Mouse (Mus musculus): Measurements from ENCODE around the gene Izumo1r. TPM values are rescaled to one million over a fixed set of nuclear protein-coding genes. Genes with fewer than 3 reads are reported as not detected.

The Izumo1r gene
- not detected in 2 replicates for polyA plus RNA-seq (2012; ENCODE audit: insufficient read depth, insufficient read length, missing spikeins)

GRCm38 (mm10) chr9:14903581-14904378, at the start of gene Izumo1r:
Gene Izumo1r (minus strand): TSS chr9:14903949.
- Histone ChIP-seq H3K4me1 (ENCODE audit: control insufficient read depth, insufficient read depth, insufficient read length, low read length) (no peaks in the 10 kb centered on the region; the same call in 1 of the 2 replicates), H3K4me3 (ENCODE audit: insufficient read depth, low read depth, low read length) (no peak within 1 kb of the TSS), H3K27ac (replicated peaks; ENCODE audit: low read depth, low read length) (no peak within 1 kb of the TSS)

DNA sequence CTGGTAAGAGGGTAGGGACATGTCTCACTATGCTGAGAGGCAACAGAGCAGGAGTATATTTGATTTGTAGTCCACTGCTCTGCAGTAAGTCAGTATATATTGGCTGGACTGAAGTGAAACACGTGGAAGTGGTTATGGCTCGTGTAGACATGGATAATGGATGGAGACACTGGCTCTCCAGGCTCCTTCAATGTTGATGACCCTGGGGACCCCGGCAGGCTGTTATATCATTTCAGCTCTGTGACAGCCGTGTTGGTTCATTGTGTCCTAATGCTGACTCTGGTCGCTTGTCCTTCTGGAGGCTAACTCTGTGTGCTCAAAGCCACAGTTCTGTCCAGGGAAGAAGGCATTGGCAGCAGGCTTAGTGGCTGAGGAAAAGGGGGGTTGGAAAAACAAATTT, 47.3 kb upstream of the Izumo1r start:
- no peak overlapping the region for H3K27ac ChIP-seq (replicated peaks; ENCODE audit: low read depth, low read length)
- no peaks in the 10 kb centered on the region for H3K4me1 ChIP-seq (ENCODE audit: control insufficient read depth, insufficient read depth, insufficient read length, low read length)
- no peak overlapping the region for H3K4me3 ChIP-seq (ENCODE audit: insufficient read depth, low read depth, low read length)

GRCm38 (mm10) chr9:14948843-14949242, 45.1 kb upstream of the Izumo1r start:
- H3K4me1 ChIP-seq (ENCODE audit: control insufficient read depth, insufficient read depth, insufficient read length, low read length) = no peaks in the 10 kb centered on the region
- H3K4me3 ChIP-seq (ENCODE audit: insufficient read depth, low read depth, low read length) = no peak overlapping the region
- no peak overlapping the region for H3K27ac ChIP-seq (replicated peaks; ENCODE audit: low read depth, low read length)

- no peak overlapping the region for H3K4me3 ChIP-seq (ENCODE audit: insufficient read depth, low read depth, low read length)
- no peak overlapping the region for H3K27ac ChIP-seq (replicated peaks; ENCODE audit: low read depth, low read length)
- no peaks in the 10 kb centered on the region for H3K4me1 ChIP-seq (ENCODE audit: control insufficient read depth, insufficient read depth, insufficient read length, low read length)
Measured at GRCm38 (mm10) chr9:14946677-14947076, 42.9 kb upstream of the Izumo1r start.

DNA sequence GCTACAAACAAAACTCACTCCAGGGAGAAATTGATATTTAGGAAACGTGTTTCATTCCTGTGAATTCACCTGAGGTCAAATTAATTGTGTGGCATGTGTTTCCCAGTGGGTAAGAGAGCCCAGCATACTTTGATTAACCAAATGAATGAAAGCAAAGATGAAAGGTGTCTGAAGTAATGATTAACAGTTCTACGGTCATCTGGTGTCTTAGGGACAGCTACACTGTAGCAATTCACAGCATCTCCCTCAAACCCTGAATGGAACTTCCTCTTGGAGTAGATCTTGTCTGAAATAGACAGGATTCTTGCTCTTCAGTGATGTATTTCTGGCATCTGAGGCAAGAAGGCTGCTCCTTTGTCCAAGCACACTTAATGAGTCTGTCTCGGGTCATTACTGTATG, 42.2 kb upstream of the Izumo1r start:
- Histone ChIP-seq H3K4me1 (ENCODE audit: control insufficient read depth, insufficient read depth, insufficient read length, low read length) (no peaks in the 10 kb centered on the region), H3K4me3 (ENCODE audit: insufficient read depth, low read depth, low read length) (no peak overlapping the region), H3K27ac (replicated peaks; ENCODE audit: low read depth, low read length) (no peak overlapping the region)

GRCm38 (mm10) chr9:14942143-14942720, 38.5 kb upstream of the Izumo1r start:
- no peak overlapping the region for H3K4me3 ChIP-seq (ENCODE audit: insufficient read depth, low read depth, low read length)
- no peaks in the 10 kb centered on the region for H3K4me1 ChIP-seq (ENCODE audit: control insufficient read depth, insufficient read depth, insufficient read length, low read length)
- no peak overlapping the region for H3K27ac ChIP-seq (replicated peaks; ENCODE audit: low read depth, low read length)

GRCm38 (mm10) chr9:14939610-14940009, 35.9 kb upstream of the Izumo1r start:
- H3K27ac ChIP-seq (replicated peaks; ENCODE audit: low read depth, low read length) = no peak overlapping the region
- H3K4me1 ChIP-seq (ENCODE audit: control insufficient read depth, insufficient read depth, insufficient read length, low read length) = no peaks in the 10 kb centered on the region
- no peak overlapping the region for H3K4me3 ChIP-seq (ENCODE audit: insufficient read depth, low read depth, low read length)

DNA sequence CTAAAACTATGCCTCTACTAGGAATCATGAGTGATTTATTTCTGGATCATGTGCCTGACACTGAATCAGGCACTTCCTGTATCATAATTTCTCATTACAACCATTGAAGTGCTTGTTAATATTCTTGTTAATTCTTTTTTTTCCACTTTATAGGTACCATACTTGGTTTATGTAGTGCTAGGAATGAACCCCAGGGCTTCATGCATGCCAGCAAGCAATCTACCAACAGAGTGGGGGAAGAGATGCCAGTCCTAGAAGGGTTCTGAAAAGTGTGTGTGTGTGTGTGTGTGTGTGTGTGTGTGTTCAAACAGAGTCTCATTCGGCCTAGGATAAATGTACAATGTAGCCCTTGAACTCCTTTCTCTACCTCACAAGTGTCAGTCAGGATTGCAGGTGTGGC, 33.6 kb upstream of the Izumo1r start:
- H3K4me1 ChIP-seq (ENCODE audit: control insufficient read depth, insufficient read depth, insufficient read length, low read length) = no peaks in the 10 kb centered on the region
- H3K27ac ChIP-seq (replicated peaks; ENCODE audit: low read depth, low read length) = no peak overlapping the region
- no peak overlapping the region for H3K4me3 ChIP-seq (ENCODE audit: insufficient read depth, low read depth, low read length)

DNA sequence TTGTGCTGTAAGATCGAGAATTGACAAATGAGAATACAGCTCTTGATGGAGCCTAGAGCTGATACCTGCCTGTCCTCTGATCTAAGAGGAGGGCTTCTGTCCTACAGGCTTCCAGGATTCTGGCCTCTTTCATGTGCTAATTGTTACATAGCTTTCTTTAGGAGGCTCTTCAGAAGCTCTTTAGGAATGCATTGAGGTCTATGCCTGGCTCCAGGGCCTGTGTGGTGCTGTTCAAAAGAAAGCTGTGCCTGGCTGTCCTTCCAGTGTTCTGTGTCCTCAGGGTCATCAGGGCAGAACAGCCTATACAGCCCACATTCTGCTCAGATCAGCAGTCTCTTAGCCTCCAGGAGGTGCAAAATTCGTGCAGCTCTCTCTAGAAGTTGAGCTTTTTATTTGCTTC, 31.1 kb upstream of the Izumo1r start:
- no peaks in the 10 kb centered on the region for H3K4me1 ChIP-seq (ENCODE audit: control insufficient read depth, insufficient read depth, insufficient read length, low read length)
- H3K4me3 ChIP-seq (ENCODE audit: insufficient read depth, low read depth, low read length) = no peak overlapping the region
- no peak overlapping the region for H3K27ac ChIP-seq (replicated peaks; ENCODE audit: low read depth, low read length)

- no peaks in the 10 kb centered on the region for H3K4me1 ChIP-seq (ENCODE audit: control insufficient read depth, insufficient read depth, insufficient read length, low read length)
- H3K27ac ChIP-seq (replicated peaks; ENCODE audit: low read depth, low read length) = no peak overlapping the region
- H3K4me3 ChIP-seq (ENCODE audit: insufficient read depth, low read depth, low read length) = no peak overlapping the region
Measured at GRCm38 (mm10) chr9:14931943-14932342, 28.2 kb upstream of the Izumo1r start.

- Histone ChIP-seq H3K4me1 (ENCODE audit: control insufficient read depth, insufficient read depth, insufficient read length, low read length) (no peaks in the 10 kb centered on the region), H3K4me3 (ENCODE audit: insufficient read depth, low read depth, low read length) (no peak overlapping the region), H3K27ac (replicated peaks; ENCODE audit: low read depth, low read length) (no peak overlapping the region)
Measured at GRCm38 (mm10) chr9:14931211-14931610, 27.5 kb upstream of the Izumo1r start.

- no peaks in the 10 kb centered on the region for H3K4me1 ChIP-seq (ENCODE audit: control insufficient read depth, insufficient read depth, insufficient read length, low read length)
- no peak overlapping the region for H3K27ac ChIP-seq (replicated peaks; ENCODE audit: low read depth, low read length)
- H3K4me3 ChIP-seq (ENCODE audit: insufficient read depth, low read depth, low read length) = no peak overlapping the region
Measured at GRCm38 (mm10) chr9:14926593-14926992, 22.8 kb upstream of the Izumo1r start.

- no peak overlapping the region for H3K27ac ChIP-seq (replicated peaks; ENCODE audit: low read depth, low read length)
- H3K4me1 ChIP-seq (ENCODE audit: control insufficient read depth, insufficient read depth, insufficient read length, low read length) = no peaks in the 10 kb centered on the region
- H3K4me3 ChIP-seq (ENCODE audit: insufficient read depth, low read depth, low read length) = no peak overlapping the region
Measured at GRCm38 (mm10) chr9:14923625-14924024, 19.9 kb upstream of the Izumo1r start.

GRCm38 (mm10) chr9:14921971-14922560, 18.3 kb upstream of the Izumo1r start:
- H3K4me3 ChIP-seq (ENCODE audit: insufficient read depth, low read depth, low read length) = no peak overlapping the region
- no peaks in the 10 kb centered on the region for H3K4me1 ChIP-seq (ENCODE audit: control insufficient read depth, insufficient read depth, insufficient read length, low read length)
- H3K27ac ChIP-seq (replicated peaks; ENCODE audit: low read depth, low read length) = no peak overlapping the region

- no peak overlapping the region for H3K4me3 ChIP-seq (ENCODE audit: insufficient read depth, low read depth, low read length)
- H3K4me1 ChIP-seq (ENCODE audit: control insufficient read depth, insufficient read depth, insufficient read length, low read length) = no peaks in the 10 kb centered on the region
- no peak overlapping the region for H3K27ac ChIP-seq (replicated peaks; ENCODE audit: low read depth, low read length)
Measured at GRCm38 (mm10) chr9:14921254-14921653, 17.5 kb upstream of the Izumo1r start.

DNA sequence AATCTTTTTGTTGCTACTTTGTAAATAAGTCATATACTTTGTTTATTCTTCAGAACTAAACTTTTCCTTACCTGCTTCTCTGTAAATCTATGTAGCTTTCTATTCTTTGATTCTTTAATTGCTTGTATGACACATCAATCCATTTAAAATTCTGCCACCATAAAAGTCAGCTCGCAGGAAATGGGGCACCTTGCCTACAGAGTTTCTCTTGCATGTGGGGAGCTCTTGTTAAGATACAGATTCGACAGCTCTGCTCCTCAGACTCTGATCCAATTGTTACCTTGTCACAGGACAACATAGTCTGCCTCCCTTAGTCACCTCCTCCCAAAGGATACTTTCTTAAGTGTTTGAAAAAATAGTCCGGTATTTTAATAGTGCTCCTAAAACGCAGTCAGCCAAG, 16.9 kb upstream of the Izumo1r start:
- no peak overlapping the region for H3K27ac ChIP-seq (replicated peaks; ENCODE audit: low read depth, low read length)
- no peak overlapping the region for H3K4me3 ChIP-seq (ENCODE audit: insufficient read depth, low read depth, low read length)
- no peaks in the 10 kb centered on the region for H3K4me1 ChIP-seq (ENCODE audit: control insufficient read depth, insufficient read depth, insufficient read length, low read length)

Measured in brown adipose tissue, adult 24 weeks (tissue).